Mouse (Mus musculus) gastrocnemius, postnatal 36 days (tissue): Measurements from ENCODE around the gene Ybx3. TPM values are rescaled to one million over a fixed set of nuclear protein-coding genes. Genes with fewer than 3 reads are reported as not detected.

Experiments used
- DNase-seq, 2 experiments: peaks; one replicate each; pipeline ENCODE4 v3.0.0; 2022
- intact Hi-C: fragments of 180-260 bp; cut with DNase I; formaldehyde crosslinking; loops from one replicate; pipeline ENCODE4 v1.15.1; 2025
- total RNA-seq, 2 experiments: library from RNA; stranded (reverse); gene quantifications; 2 replicates each; pipeline ENCODE4 v1.2.3; 2021

Ybx3 gene
- total RNA-seq, 2 experiments from 2014 or later = 1,485 to 1,638 TPM

- intact Hi-C loops = no loop called here
- DNase-seq = no peak
Observed at GRCm38 (mm10) chr6:131344346-131344745, 43.9 kb downstream of the Ybx3 start.

- no peak for DNase-seq
- intact Hi-C loops = no loop called here
Observed at GRCm38 (mm10) chr6:131340082-131340481, 48.2 kb downstream of the Ybx3 start.

- no peak for DNase-seq
- intact Hi-C loops = no loop called here
Observed at GRCm38 (mm10) chr6:131339309-131339708, 49.0 kb downstream of the Ybx3 start.

GRCm38 (mm10) chr6:131338787-131339186 is 49.5 kb downstream of the Ybx3 start:
- intact Hi-C loops = no loop called here
- no peak for DNase-seq

- intact Hi-C loops = no loop called here
- no peak for DNase-seq
Observed at GRCm38 (mm10) chr6:131327076-131327475, 61.2 kb downstream of the Ybx3 start.

GRCm38 (mm10) chr6:131321854-131322639 is 66.2 kb downstream of the Ybx3 start:
- intact Hi-C loops = no loop called here
- no peak for DNase-seq

- no peak for DNase-seq
- intact Hi-C loops = loop anchor here (10.0 kb wide), 1 partner anchor 282 kb away; no protein-coding TSS in a partner anchor
Observed at GRCm38 (mm10) chr6:131316155-131317101, 71.8 kb downstream of the Ybx3 start.

Other genes starting within 250 kb of the Ybx3 start
- not detected for gene Klra2, start 141.1 kb downstream of the Ybx3 start, total RNA-seq
- 1 to 10 TPM; 2.6 to 4.5 TPM for gene Magohb, start 95.2 kb downstream of the Ybx3 start, total RNA-seq
- 1 to 10 TPM in 1 of 2 experiments, under 1 TPM in 1; 0.59 to 1.4 TPM for gene Styk1, start 34.9 kb downstream of the Ybx3 start, total RNA-seq
- gene 5430401F13Rik, start 97.9 kb upstream of the Ybx3 start, total RNA-seq = not detected
- gene Gm6619, start 97.9 kb upstream of the Ybx3 start, total RNA-seq = not detected
- gene Tas2r130, start 242.4 kb upstream of the Ybx3 start, total RNA-seq = not detected